18 mouse cellular contexts compared by ENCODE assay signal in genomic region chr9:28474586-28474985, GRCm38 (mm10).
"Had no signal": no experiment of that assay in that cellular context is flagged by ENCODE, and none has a peak within 500 bp of the region (broad histone marks: within the 10 kb centered on the region; RNA-seq: fewer than 3 reads in every experiment).

No protein-coding gene starts in this region.

- H3K4me2 ChIP-seq: liver, embryonic 15.5 days; lung, embryonic 15.5 days; midbrain, embryonic 11.5 days; neural tube, embryonic 12.5 days; stomach, embryonic 15.5 days had no signal

- H3K27ac ChIP-seq: liver, embryonic 15.5 days; lung, embryonic 15.5 days; macrophage; neural tube, embryonic 12.5 days; stomach, embryonic 15.5 days; stomach, postnatal 0 days had no signal

- DNase-seq: liver, postnatal 0 days; lung, adult 2 months; lung, postnatal 14 days; lung, postnatal 36 days; midbrain, embryonic 14.5 days; right cerebral cortex, postnatal 14 days; thymus, adult 18-20 months; thymus, postnatal 14 days; thymus, postnatal 36 days had no signal

- H3K4me1 ChIP-seq: liver, embryonic 15.5 days; lung, embryonic 15.5 days; megakaryocyte, embryonic 14.5 days; stomach, embryonic 15.5 days had no signal

- ATAC-seq: liver, postnatal 0 days; lung, postnatal 0 days had no signal

- H3K9ac ChIP-seq: liver, embryonic 15.5 days; liver, postnatal 0 days; lung, embryonic 15.5 days; neural tube, embryonic 12.5 days; stomach, embryonic 15.5 days had no signal

- H3K27me3 ChIP-seq: liver, embryonic 15.5 days; lung, embryonic 15.5 days; megakaryocyte, embryonic 14.5 days; neural tube, embryonic 12.5 days; stomach, embryonic 15.5 days had no signal

- H3K36me3 ChIP-seq: liver, embryonic 15.5 days; lung, embryonic 15.5 days; neural tube, embryonic 12.5 days; stomach, embryonic 15.5 days had no signal

- H3K9me3 ChIP-seq: liver, embryonic 15.5 days; lung, embryonic 15.5 days; neural tube, embryonic 12.5 days; stomach, embryonic 15.5 days had no signal

- H3K4me3 ChIP-seq: liver, embryonic 15.5 days; lung, embryonic 15.5 days; megakaryocyte, embryonic 14.5 days; neural tube, embryonic 12.5 days; stomach, embryonic 15.5 days had no signal
